Mouse (Mus musculus): ENCODE results near the gene Itgb1bp2. TPM values are rescaled to one million over a fixed set of nuclear protein-coding genes. Genes with fewer than 3 reads are reported as not detected.
"Not testable (repeated sequence)": the region's sequence is repeated elsewhere in the genome, so short reads cannot be mapped to it uniquely, and the experiment has no call there.

The Itgb1bp2 gene
- polyA plus RNA-seq, 1 experiment from 2014 or later, result 1.2 TPM

GRCm38 (mm10) chrX:101429976-101430375, 18.9 kb upstream of the Itgb1bp2 start:
- Histone ChIP-seq H3K9me3 (replicated peaks; ENCODE audit: control insufficient read depth, low read length, poor library complexity, severe bottlenecking) (no peaks in the 10 kb centered on the region), H3K4me2 (ENCODE audit: low read length) (peak overlapping the region; percentile 58), H3K36me3 (ENCODE audit: control insufficient read depth, insufficient read depth, low read length) (no peaks in the 10 kb centered on the region), H3K27me3 (ENCODE audit: control insufficient read depth, insufficient read depth, low read depth, low read length) (no peaks in the 10 kb centered on the region), H3K4me1 (ENCODE audit: control insufficient read depth, insufficient read depth, low read length) (peaks cover 11% of the 10 kb centered on the region; the same call in 1 of the 2 replicates), H3K9ac (ENCODE audit: low read depth, low read length) (peak overlapping the region; percentile 79), H3K27ac (ENCODE audit: low read length) (peak overlapping the region; percentile 91), H3K4me3 (ENCODE audit: low read depth, low read length) (peak overlapping the region; percentile 66)
- WGBS, result 13% methylated on average over 14 of the region's 14 CpGs
- ATAC-seq, result peak; percentile 61

- H3K9ac ChIP-seq (ENCODE audit: low read depth, low read length), result no peak overlapping the region
- no peak overlapping the region for H3K27ac ChIP-seq (ENCODE audit: low read length)
- H3K4me2 ChIP-seq (ENCODE audit: low read length), result no peak overlapping the region
- no peaks in the 10 kb centered on the region for H3K4me1 ChIP-seq (ENCODE audit: control insufficient read depth, insufficient read depth, low read length)
- H3K9me3 ChIP-seq (replicated peaks; ENCODE audit: control insufficient read depth, low read length, poor library complexity, severe bottlenecking), result no peaks in the 10 kb centered on the region
- no peak overlapping the region for H3K4me3 ChIP-seq (ENCODE audit: low read depth, low read length)
- H3K27me3 ChIP-seq (ENCODE audit: control insufficient read depth, insufficient read depth, low read depth, low read length), result no peaks in the 10 kb centered on the region
- 67% methylated on average over 1 of the region's 1 CpGs for WGBS
- peaks cover 6% of the 10 kb centered on the region; the same call in 1 of the 2 replicates for H3K36me3 ChIP-seq (ENCODE audit: control insufficient read depth, insufficient read depth, low read length)
- no peak for ATAC-seq
Observed at GRCm38 (mm10) chrX:101451147-101451546, 2.3 kb downstream of the Itgb1bp2 start.

- no peak for ATAC-seq
- H3K36me3 ChIP-seq (ENCODE audit: control insufficient read depth, insufficient read depth, low read length), result peaks cover 3% of the 10 kb centered on the region; the same call in 1 of the 2 replicates
- no peak overlapping the region for H3K4me3 ChIP-seq (ENCODE audit: low read depth, low read length)
- 85% methylated on average over 3 of the region's 3 CpGs for WGBS
- H3K4me2 ChIP-seq (ENCODE audit: low read length), result no peak overlapping the region
- H3K4me1 ChIP-seq (ENCODE audit: control insufficient read depth, insufficient read depth, low read length), result no peaks in the 10 kb centered on the region
- H3K27me3 ChIP-seq (ENCODE audit: control insufficient read depth, insufficient read depth, low read depth, low read length), result no peaks in the 10 kb centered on the region
- no peaks in the 10 kb centered on the region for H3K9me3 ChIP-seq (replicated peaks; ENCODE audit: control insufficient read depth, low read length, poor library complexity, severe bottlenecking)
- no peak overlapping the region for H3K27ac ChIP-seq (ENCODE audit: low read length)
- H3K9ac ChIP-seq (ENCODE audit: low read depth, low read length), result no peak overlapping the region
Observed at GRCm38 (mm10) chrX:101451591-101451990, 2.7 kb downstream of the Itgb1bp2 start.

- Histone ChIP-seq H3K4me3 (ENCODE audit: low read depth, low read length) (no peak overlapping the region), H3K4me1 (ENCODE audit: control insufficient read depth, insufficient read depth, low read length) (no peaks in the 10 kb centered on the region), H3K9me3 (replicated peaks; ENCODE audit: control insufficient read depth, low read length, poor library complexity, severe bottlenecking) (no peaks in the 10 kb centered on the region), H3K36me3 (ENCODE audit: control insufficient read depth, insufficient read depth, low read length) (no peaks in the 10 kb centered on the region), H3K27ac (ENCODE audit: low read length) (no peak overlapping the region), H3K9ac (ENCODE audit: low read depth, low read length) (no peak overlapping the region), H3K27me3 (ENCODE audit: control insufficient read depth, insufficient read depth, low read depth, low read length) (no peaks in the 10 kb centered on the region), H3K4me2 (ENCODE audit: low read length) (no peak overlapping the region)
- WGBS, result 93% methylated on average over 4 of the region's 4 CpGs
- no peak for ATAC-seq
Observed at GRCm38 (mm10) chrX:101472202-101472601, 23.3 kb downstream of the Itgb1bp2 start.

- Histone ChIP-seq H3K36me3 (ENCODE audit: control insufficient read depth, insufficient read depth, low read length) (no peaks in the 10 kb centered on the region), H3K27ac (ENCODE audit: low read length) (no peak overlapping the region), H3K4me3 (ENCODE audit: low read depth, low read length) (no peak overlapping the region), H3K4me1 (ENCODE audit: control insufficient read depth, insufficient read depth, low read length) (no peaks in the 10 kb centered on the region), H3K4me2 (ENCODE audit: low read length) (no peak overlapping the region), H3K9ac (ENCODE audit: low read depth, low read length) (no peak overlapping the region), H3K27me3 (ENCODE audit: control insufficient read depth, insufficient read depth, low read depth, low read length) (no peaks in the 10 kb centered on the region), H3K9me3 (replicated peaks; ENCODE audit: control insufficient read depth, low read length, poor library complexity, severe bottlenecking) (no peaks in the 10 kb centered on the region)
- 68% methylated on average over 6 of the region's 6 CpGs for WGBS
- ATAC-seq, result no peak
Observed at GRCm38 (mm10) chrX:101481604-101482350, 32.9 kb downstream of the Itgb1bp2 start.

- WGBS, result 22% methylated on average over 10 of the region's 12 CpGs
- H3K9ac ChIP-seq (ENCODE audit: low read depth, low read length); H3K27ac ChIP-seq (ENCODE audit: low read length); H3K9me3 ChIP-seq (replicated peaks; ENCODE audit: control insufficient read depth, low read length, poor library complexity, severe bottlenecking); H3K27me3 ChIP-seq (ENCODE audit: control insufficient read depth, insufficient read depth, low read depth, low read length); H3K36me3 ChIP-seq (ENCODE audit: control insufficient read depth, insufficient read depth, low read length); H3K4me1 ChIP-seq (ENCODE audit: control insufficient read depth, insufficient read depth, low read length); H3K4me2 ChIP-seq (ENCODE audit: low read length); H3K4me3 ChIP-seq (ENCODE audit: low read depth, low read length): not testable (repeated sequence)
- 0 out of 2 replicates have a peak, but pooled peaks have one; percentile 48 for ATAC-seq
Observed at GRCm38 (mm10) chrX:101486487-101487152, 37.7 kb downstream of the Itgb1bp2 start.

Other genes with a start within 250 kb of the Itgb1bp2 start
- 47.9 and 49.5 TPM in 2 replicates for gene Snx12, start 226.5 kb upstream of the Itgb1bp2 start, polyA plus RNA-seq (2015; fragmentation: Nextera tagmentation; extraction: Ambion mirVana)
- 0.57 and 0.65 TPM in 2 replicates for gene Foxo4, start 194.6 kb upstream of the Itgb1bp2 start, polyA plus RNA-seq (2015; fragmentation: Nextera tagmentation; extraction: Ambion mirVana)
- not detected in 2 replicates for gene Gm614, start 185.1 kb upstream of the Itgb1bp2 start, polyA plus RNA-seq (2015; fragmentation: Nextera tagmentation; extraction: Ambion mirVana)
- 5.6 and 5.7 TPM in 2 replicates for gene Il2rg, start 180.8 kb upstream of the Itgb1bp2 start, polyA plus RNA-seq (2015; fragmentation: Nextera tagmentation; extraction: Ambion mirVana)
- not detected in 2 replicates for gene Gm20489, start 180.1 kb upstream of the Itgb1bp2 start, polyA plus RNA-seq (2015; fragmentation: Nextera tagmentation; extraction: Ambion mirVana)
- gene Med12, start 175.1 kb upstream of the Itgb1bp2 start, polyA plus RNA-seq (2015; fragmentation: Nextera tagmentation; extraction: Ambion mirVana), result 24.4 and 26.0 TPM in 2 replicates
- gene Nlgn3, start 149.9 kb upstream of the Itgb1bp2 start, polyA plus RNA-seq (2015; fragmentation: Nextera tagmentation; extraction: Ambion mirVana), result 90.9 and 94.7 TPM in 2 replicates
- gene Gjb1, start 72.7 kb upstream of the Itgb1bp2 start, polyA plus RNA-seq (2015; fragmentation: Nextera tagmentation; extraction: Ambion mirVana), result 1.3 TPM in 2 replicates
- gene Zmym3, start 28.2 kb upstream of the Itgb1bp2 start, polyA plus RNA-seq (2015; fragmentation: Nextera tagmentation; extraction: Ambion mirVana), result 110 and 119 TPM in 2 replicates
- gene Nono, start 19.8 kb upstream of the Itgb1bp2 start, polyA plus RNA-seq (2015; fragmentation: Nextera tagmentation; extraction: Ambion mirVana), result 292 and 324 TPM in 2 replicates
- gene Taf1, start 83.6 kb downstream of the Itgb1bp2 start, polyA plus RNA-seq (2015; fragmentation: Nextera tagmentation; extraction: Ambion mirVana), result 16.0 and 17.1 TPM in 2 replicates
- 205 and 217 TPM in 2 replicates for gene Ogt, start 191.0 kb downstream of the Itgb1bp2 start, polyA plus RNA-seq (2015; fragmentation: Nextera tagmentation; extraction: Ambion mirVana)

Measured in midbrain, embryonic 16.5 days (tissue).